Mouse (Mus musculus) cerebellum, adult 2 months (tissue): ENCODE data around the gene Bmpr2.

Experiments
- CTCF ChIP-seq: fragments of 200-500 bp; IDR thresholded peaks from 2 replicates; pipeline ENCODE4 v1.5.1; 2011; ENCODE audit warnings: low read depth, mild to moderate bottlenecking, control low read depth, low read length, moderate library complexity, borderline replicate concordance; ENCODE audit not compliant: insufficient read depth
- POLR2A ChIP-seq: fragments of 200-500 bp; IDR thresholded peaks from 2 replicates; pipeline ENCODE4 v1.6.1; 2011; ENCODE audit warnings: low read length, control low read depth, borderline replicate concordance; ENCODE audit not compliant: insufficient read depth

GRCm38 (mm10) chr1:59888018-59888417 is 124.8 kb downstream of the Bmpr2 start:
- TF ChIP-seq CTCF (no peak), POLR2A (no peak)
